Comparison of ENCODE assay signal across 24 mouse cellular contexts in genomic region chr3:121373897-121374441, GRCm38 (mm10). TPM values are rescaled to one million over a fixed set of nuclear protein-coding genes. Genes with fewer than 3 reads are reported as not detected.
DNase-seq lines count a peak whose midpoint lies in the region; ATAC-seq and TF ChIP-seq lines count a peak whose summit lies in the region.
"Had no signal": no experiment of that assay in that cellular context is flagged by ENCODE, and none has a peak within 500 bp of the region (broad histone marks: within the 10 kb centered on the region; RNA-seq: fewer than 3 reads in every experiment).

No protein-coding gene starts in this region.

- H3K4me2 ChIP-seq in lung, embryonic 15.5 days = no peak overlapping the region
- no peak overlapping the region for H3K4me2 ChIP-seq in limb, embryonic 14.5 days (replicated peaks; ENCODE audit: low read depth, low read length, severe bottlenecking)
- no peak overlapping the region for H3K4me2 ChIP-seq in stomach, postnatal 0 days (replicated peaks; ENCODE audit: low read depth)
- H3K4me2 ChIP-seq in forebrain, embryonic 15.5 days (replicated peaks) = no peak overlapping the region
- H3K4me2 ChIP-seq: forebrain, embryonic 13.5 days; hindbrain, embryonic 12.5 days; liver, embryonic 15.5 days; midbrain, embryonic 15.5 days; neural tube, embryonic 13.5 days had no signal

- no peaks in the 10 kb centered on the region for H3K79me2 ChIP-seq in heart, adult 2 months (replicated peaks; ENCODE audit: control insufficient read depth, insufficient read depth, low read length)

- peaks cover 27% of the 10 kb centered on the region for H3K4me1 ChIP-seq in heart, embryonic 10.5 days
- peaks cover 6% of the 10 kb centered on the region for H3K4me1 ChIP-seq in heart, adult 2 months (ENCODE audit: control insufficient read depth, insufficient read depth, low read length)
- H3K4me1 ChIP-seq in lung, embryonic 15.5 days = peaks cover 9% of the 10 kb centered on the region; the same call in 1 of the 2 replicates
- peaks cover 13% of the 10 kb centered on the region; the same call in 1 of the 2 replicates for H3K4me1 ChIP-seq in limb, embryonic 14.5 days (ENCODE audit: control insufficient read depth, insufficient read depth, low read length)
- 0 out of 2 replicates have a peak, but pooled peaks cover 3% of the 10 kb centered on the region for H3K4me1 ChIP-seq in stomach, postnatal 0 days (replicated peaks; ENCODE audit: control insufficient read depth, insufficient read depth)
- H3K4me1 ChIP-seq in forebrain, embryonic 15.5 days = peaks cover 9% of the 10 kb centered on the region; the same call in 1 of the 2 replicates
- H3K4me1 ChIP-seq: midbrain, embryonic 15.5 days; neural tube, embryonic 13.5 days had no signal

- no peak for DNase-seq in heart, embryonic 10.5 days (ENCODE audit: low spot score)
- DNase-seq in heart, adult 2 months = no peak
- no peak for DNase-seq in lung, postnatal 36 days
- peak; percentile 47 for DNase-seq in limb, embryonic 14.5 days (ENCODE audit: low spot score)
- peak; percentile 61 for DNase-seq in stomach, postnatal 0 days (ENCODE audit: low spot score)
- no peak for DNase-seq in cerebellum, adult 18-20 months
- DNase-seq: adrenal gland, postnatal 14 days; cerebellum, adult 8-10 months; gastrocnemius, postnatal 10 days; heart, postnatal 10 days; kidney, adult 8-10 months; kidney, postnatal 10 days; lung, postnatal 14 days; right cerebral cortex, adult 18-20 months; right cerebral cortex, postnatal 4 days; thymus, postnatal 25 days had no signal

- H3K36me3 ChIP-seq in heart, embryonic 10.5 days = no peaks in the 10 kb centered on the region
- H3K36me3 ChIP-seq in heart, adult 2 months (ENCODE audit: control insufficient read depth, insufficient read depth, low read length) = no peaks in the 10 kb centered on the region
- no peaks in the 10 kb centered on the region for H3K36me3 ChIP-seq in lung, embryonic 15.5 days
- H3K36me3 ChIP-seq in limb, embryonic 14.5 days (ENCODE audit: control insufficient read depth, insufficient read depth, low read length) = no peaks in the 10 kb centered on the region
- H3K36me3 ChIP-seq in stomach, postnatal 0 days (ENCODE audit: control insufficient read depth, insufficient read depth, low read length) = no peaks in the 10 kb centered on the region
- no peaks in the 10 kb centered on the region for H3K36me3 ChIP-seq in forebrain, embryonic 15.5 days
- H3K36me3 ChIP-seq: hindbrain, embryonic 12.5 days; liver, embryonic 15.5 days; midbrain, embryonic 15.5 days; neural tube, embryonic 13.5 days had no signal

- H3K9ac ChIP-seq in heart, adult 2 months (ENCODE audit: low read depth, low read length) = no peak overlapping the region
- no peak overlapping the region for H3K9ac ChIP-seq in lung, embryonic 15.5 days
- H3K9ac ChIP-seq in limb, embryonic 14.5 days (ENCODE audit: low read depth, low read length, severe bottlenecking) = no peak overlapping the region
- H3K9ac ChIP-seq in stomach, postnatal 0 days (ENCODE audit: low read length) = no peak overlapping the region
- H3K9ac ChIP-seq in forebrain, embryonic 15.5 days (replicated peaks) = no peak overlapping the region
- H3K9ac ChIP-seq: forebrain, embryonic 13.5 days; hindbrain, embryonic 12.5 days; liver, embryonic 15.5 days; midbrain, embryonic 15.5 days; neural tube, embryonic 13.5 days had no signal

- no peak for TF ChIP-seq CTCF in heart, adult 2 months (IDR thresholded peaks at IDR 0.05)
- TF ChIP-seq CTCF in stomach, postnatal 0 days (IDR thresholded peaks at IDR 0.05; ENCODE audit: low read depth) = no peak

- ATAC-seq in lung, embryonic 15.5 days (ENCODE audit: borderline replicate concordance, extremely low read depth, low FRiP score, low TSS enrichment) = peak; percentile 24; the same call in 1 of the 2 replicates
- 0 out of 2 replicates have a peak, but pooled peaks have one; percentile 24 for ATAC-seq in limb, embryonic 14.5 days (ENCODE audit: low FRiP score, low read depth)
- peak; percentile 80 for ATAC-seq in stomach, postnatal 0 days (ENCODE audit: low FRiP score, low TSS enrichment)
- ATAC-seq in forebrain, embryonic 15.5 days (replicated peaks) = no peak
- ATAC-seq: CD4-positive, CD25-positive, alpha-beta regulatory T cell, adult 4 months; forebrain, embryonic 13.5 days; midbrain, embryonic 15.5 days had no signal

- intact Hi-C loops in heart, adult 2 months (cut with DNase I) = no loop called here

- peak overlapping the region; percentile 59; the same call in 1 of the 2 replicates for H3K27ac ChIP-seq in heart, embryonic 10.5 days
- no peak overlapping the region for H3K27ac ChIP-seq in heart, adult 2 months
- H3K27ac ChIP-seq in lung, embryonic 15.5 days = peak overlapping the region; percentile 5; the same call in 1 of the 2 replicates
- 0 out of 2 replicates have a peak overlapping the region, but pooled peaks have one; percentile 38 for H3K27ac ChIP-seq in limb, embryonic 14.5 days (replicated peaks; ENCODE audit: low read depth, low read length)
- H3K27ac ChIP-seq in stomach, postnatal 0 days (replicated peaks) = peak overlapping the region; percentile 70; the same call in 1 of the 2 replicates
- H3K27ac ChIP-seq in forebrain, embryonic 15.5 days (replicated peaks) = no peak overlapping the region
- H3K27ac ChIP-seq: forebrain, embryonic 13.5 days; hindbrain, embryonic 12.5 days; liver, embryonic 15.5 days; midbrain, embryonic 15.5 days; neural tube, embryonic 13.5 days had no signal

- TF ChIP-seq POLR2A in heart, adult 2 months (IDR thresholded peaks at IDR 0.05; ENCODE audit: insufficient read depth, low read depth, low read length) = no peak
- TF ChIP-seq POLR2A in limb, embryonic 14.5 days (IDR thresholded peaks at IDR 0.05; ENCODE audit: borderline replicate concordance, extremely low read depth, insufficient read depth, insufficient read length) = no peak

- TF ChIP-seq EP300 in heart, adult 2 months (IDR thresholded peaks at IDR 0.05; ENCODE audit: insufficient read depth, low read depth, low read length) = no peak
- no peak for TF ChIP-seq EP300 in stomach, postnatal 0 days (optimal IDR thresholded peaks at IDR 0.05)

- WGBS in heart, embryonic 10.5 days = 48% methylated on average over 9 of the region's 9 CpGs
- 74% methylated on average over 9 of the region's 9 CpGs for WGBS in heart, adult 2 months
- WGBS in lung, embryonic 15.5 days = 30% methylated on average over 9 of the region's 9 CpGs
- 34% methylated on average over 9 of the region's 9 CpGs for WGBS in limb, embryonic 14.5 days
- WGBS in stomach, postnatal 0 days = 38% methylated on average over 9 of the region's 9 CpGs
- WGBS in forebrain, embryonic 15.5 days = 87% methylated on average over 9 of the region's 9 CpGs

- H3K27me3 ChIP-seq in heart, embryonic 10.5 days (ENCODE audit: insufficient read depth, poor library complexity, severe bottlenecking) = no peaks in the 10 kb centered on the region
- H3K27me3 ChIP-seq in heart, adult 2 months (ENCODE audit: control insufficient read depth, insufficient read depth, low read length) = no peaks in the 10 kb centered on the region
- H3K27me3 ChIP-seq in lung, embryonic 15.5 days = no peaks in the 10 kb centered on the region
- no peaks in the 10 kb centered on the region for H3K27me3 ChIP-seq in limb, embryonic 14.5 days (ENCODE audit: control insufficient read depth, insufficient read depth, low read length)
- H3K27me3 ChIP-seq in stomach, postnatal 0 days (ENCODE audit: control insufficient read depth, insufficient read depth, low read length) = no peaks in the 10 kb centered on the region
- no peaks in the 10 kb centered on the region for H3K27me3 ChIP-seq in forebrain, embryonic 15.5 days
- H3K27me3 ChIP-seq: forebrain, embryonic 13.5 days; hindbrain, embryonic 12.5 days; liver, embryonic 15.5 days; midbrain, embryonic 15.5 days; neural tube, embryonic 13.5 days had no signal

- H3K9me3 ChIP-seq in heart, embryonic 10.5 days = no peaks in the 10 kb centered on the region
- no peaks in the 10 kb centered on the region for H3K9me3 ChIP-seq in lung, embryonic 15.5 days
- H3K9me3 ChIP-seq in limb, embryonic 14.5 days (ENCODE audit: control insufficient read depth, low read length) = 0 out of 2 replicates have a peak, but pooled peaks cover 4% of the 10 kb centered on the region
- H3K9me3 ChIP-seq in stomach, postnatal 0 days (ENCODE audit: control insufficient read depth, low read length) = no peaks in the 10 kb centered on the region
- H3K9me3 ChIP-seq in forebrain, embryonic 15.5 days = no peaks in the 10 kb centered on the region
- H3K9me3 ChIP-seq: forebrain, embryonic 13.5 days; hindbrain, embryonic 12.5 days; liver, embryonic 15.5 days; midbrain, embryonic 15.5 days; neural tube, embryonic 13.5 days had no signal

- no peak overlapping the region for H3K4me3 ChIP-seq in heart, embryonic 10.5 days
- no peak overlapping the region for H3K4me3 ChIP-seq in heart, adult 2 months
- H3K4me3 ChIP-seq in lung, embryonic 15.5 days = no peak overlapping the region
- H3K4me3 ChIP-seq in limb, embryonic 14.5 days (replicated peaks; ENCODE audit: low read length) = no peak overlapping the region
- no peak overlapping the region for H3K4me3 ChIP-seq in stomach, postnatal 0 days (ENCODE audit: low read depth, low read length)
- no peak overlapping the region for H3K4me3 ChIP-seq in forebrain, embryonic 15.5 days
- H3K4me3 ChIP-seq: forebrain, embryonic 13.5 days; hindbrain, embryonic 12.5 days; liver, embryonic 15.5 days; midbrain, embryonic 15.5 days; neural tube, embryonic 13.5 days had no signal

RNA-seq across cellular contexts. Expression of gene Cnn3, which starts 52.3 kb away (rescaled TPM):
- 493 and 655 TPM in 2 replicates for polyA plus RNA-seq in heart, embryonic 10.5 days (2016; fragmentation: Nextera tagmentation; extraction: Ambion mirVana)
- total RNA-seq in heart, adult 2 months (2021) = 10 to 100 TPM; 37.8 to 40.2 TPM
- 45.4 and 75.7 TPM in 2 replicates for polyA plus RNA-seq in heart, adult 2 months (2012; rRNA removed)
- polyA plus RNA-seq in lung, embryonic 15.5 days (2015; fragmentation: Nextera tagmentation; extraction: Ambion mirVana) = 627 and 632 TPM in 2 replicates
- 674 and 696 TPM in 2 replicates for polyA plus RNA-seq in limb, embryonic 14.5 days (2012; rRNA removed)
- polyA plus RNA-seq in limb, embryonic 14.5 days (2014; fragmentation: Nextera tagmentation; extraction: Ambion mirVana) = 746 and 782 TPM in 2 replicates
- polyA plus RNA-seq in stomach, postnatal 0 days (2015; fragmentation: Nextera tagmentation; extraction: Ambion mirVana) = 280 and 301 TPM in 2 replicates
- 645 and 663 TPM in 2 replicates for polyA plus RNA-seq in forebrain, embryonic 15.5 days (2015; fragmentation: Nextera tagmentation; extraction: Ambion mirVana)

Comparison
In these comparisons a context has a peak if more than half of its experiments do, and no peak if none do; other contexts are left out.
1. H3K27ac ChIP-seq: peak in heart, embryonic 10.5 days (single experiment), lung, embryonic 15.5 days (single experiment), limb, embryonic 14.5 days (single experiment) and stomach, postnatal 0 days (single experiment); none in heart, adult 2 months (single experiment) and forebrain, embryonic 15.5 days (single experiment).
2. DNase-seq: peak in limb, embryonic 14.5 days (single experiment) and stomach, postnatal 0 days (single experiment); none in heart, embryonic 10.5 days (single experiment), heart, adult 2 months (0 of 2), lung, postnatal 36 days (single experiment) and cerebellum, adult 18-20 months (0 of 2).